Comparison of ENCODE assay signal across 21 mouse cellular contexts in genomic region chr13:73596276-73596675, GRCm38 (mm10). TPM values are rescaled to one million over a fixed set of nuclear protein-coding genes. Genes with fewer than 3 reads are reported as not detected.
"Had no signal": no experiment of that assay in that cellular context is flagged by ENCODE, and none has a peak within 500 bp of the region (broad histone marks: within the 10 kb centered on the region; RNA-seq: fewer than 3 reads in every experiment).

No protein-coding gene starts in this region.

- H3K9me3 ChIP-seq: liver, embryonic 15.5 days; lung, embryonic 15.5 days; midbrain, embryonic 10.5 days; midbrain, embryonic 12.5 days; midbrain, embryonic 15.5 days; neural tube, embryonic 12.5 days had no signal

- H3K27ac ChIP-seq: liver, embryonic 15.5 days; lung, embryonic 15.5 days; macrophage; midbrain, embryonic 10.5 days; midbrain, embryonic 12.5 days; midbrain, embryonic 15.5 days; neural tube, embryonic 12.5 days had no signal

- DNase-seq: liver, postnatal 0 days; lung, adult 2 months; lung, postnatal 14 days; lung, postnatal 36 days; right cerebral cortex, postnatal 14 days; thymus, adult 18-20 months; thymus, postnatal 14 days; thymus, postnatal 36 days had no signal

- H3K36me3 ChIP-seq: liver, embryonic 15.5 days; lung, embryonic 15.5 days; midbrain, embryonic 10.5 days; midbrain, embryonic 12.5 days; midbrain, embryonic 15.5 days; neural tube, embryonic 12.5 days had no signal

- H3K4me3 ChIP-seq: liver, embryonic 15.5 days; lung, embryonic 15.5 days; midbrain, embryonic 10.5 days; midbrain, embryonic 12.5 days; midbrain, embryonic 15.5 days; neural tube, embryonic 12.5 days had no signal

- H3K4me1 ChIP-seq: liver, embryonic 15.5 days; lung, embryonic 15.5 days; midbrain, embryonic 10.5 days; midbrain, embryonic 12.5 days; midbrain, embryonic 15.5 days; neural tube, embryonic 12.5 days had no signal

- H3K9ac ChIP-seq: liver, embryonic 15.5 days; liver, postnatal 0 days; lung, embryonic 15.5 days; midbrain, embryonic 12.5 days; midbrain, embryonic 15.5 days; neural tube, embryonic 12.5 days had no signal

- H3K4me2 ChIP-seq: liver, embryonic 15.5 days; lung, embryonic 15.5 days; midbrain, embryonic 12.5 days; midbrain, embryonic 15.5 days; neural tube, embryonic 12.5 days had no signal

- ATAC-seq: liver, postnatal 0 days; lung, postnatal 0 days; midbrain, embryonic 15.5 days had no signal

RNA-seq across cellular contexts. Expression of gene Tert, which starts 30.4 kb away (rescaled TPM):
- polyA plus RNA-seq: macrophage had no signal

RNA-seq across cellular contexts. Expression of gene Slc6a3, which starts 59.7 kb away (rescaled TPM):
- total RNA-seq: megakaryocyte-erythroid progenitor cell, adult 5-6 weeks; monocyte, adult 5-6 weeks; neutrophil, adult 5-6 weeks had no signal
- polyA plus RNA-seq: macrophage; neural tube, embryonic 14.5 days; stomach, embryonic 14.5 days had no signal
